Mouse (Mus musculus) thymus, adult 2 months (tissue): ENCODE data around the gene 1700034I23Rik. TPM values are rescaled to one million over a fixed set of nuclear protein-coding genes. Genes with fewer than 3 reads are reported as not detected.
"Not testable (repeated sequence)": the region's sequence is repeated elsewhere in the genome, so short reads cannot be mapped to it uniquely, and the experiment has no call there.

ENCODE experiments used
- DNase-seq: peaks from one replicate; pipeline ENCODE4 v3.0.0; 2021
- H3K27ac ChIP-seq: fragments of 200-500 bp; 2 replicates; pipeline ENCODE4 v1.5.1; 2012; ENCODE audit warnings: low read length, control low read depth; ENCODE audit not compliant: control insufficient read depth, insufficient read depth
- H3K27me3 ChIP-seq: fragments of 200-500 bp; 2 replicates; pipeline ENCODE4 v1.6.1; 2012; ENCODE audit warnings: mild to moderate bottlenecking, low read length, moderate library complexity, mixed read lengths; ENCODE audit not compliant: control insufficient read depth, insufficient read depth
- H3K36me3 ChIP-seq: fragments of 200-500 bp; 2 replicates; pipeline ENCODE4 v1.6.1; 2012; ENCODE audit warnings: mild to moderate bottlenecking, low read length, moderate library complexity; ENCODE audit not compliant: control insufficient read depth, insufficient read depth
- H3K4me1 ChIP-seq: fragments of 200-500 bp; replicated peaks from 2 replicates; pipeline ENCODE4 v1.6.1; 2012; ENCODE audit warnings: low read length; ENCODE audit not compliant: control insufficient read depth, insufficient read depth
- H3K4me3 ChIP-seq: fragments of 200-500 bp; 2 replicates; pipeline ENCODE4 v1.5.1; 2012; ENCODE audit warnings: mild to moderate bottlenecking, low read length, control low read depth, moderate library complexity; ENCODE audit not compliant: control insufficient read depth, insufficient read depth
- CTCF ChIP-seq: fragments of 200-500 bp; IDR thresholded peaks from 2 replicates; pipeline ENCODE4 v1.5.1; 2012; ENCODE audit warnings: mild to moderate bottlenecking, control low read depth, low read length, moderate library complexity, borderline replicate concordance; ENCODE audit not compliant: control insufficient read depth, poor library complexity, insufficient read depth; ENCODE audit errors: extremely low read depth
- POLR2A ChIP-seq: fragments of 200-500 bp; IDR thresholded peaks from 2 replicates; pipeline ENCODE4 v1.6.1; 2012; ENCODE audit warnings: mild to moderate bottlenecking, low read length, control low read depth, moderate library complexity; ENCODE audit not compliant: control insufficient read depth, poor library complexity, insufficient read depth; ENCODE audit errors: extremely low read depth
- WGBS: fragments of 180-500 bp; shearing (Covaris S2); methylation state at CpG from one replicate; pipeline ENCODE4 v1.1.7; 2018; 5-methylcytosine and 5-hydroxymethylcytosine counted together
- polyA plus RNA-seq: library from polyadenylated mRNA; depleted of rRNA; stranded (reverse); fragments of >200 nt; gene quantifications from 2 replicates; pipeline ENCODE4 v1.2.3, GENCODE M21; 2012; rRNA removed

Gene 1700034I23Rik
- polyA plus RNA-seq, result 0.04 TPM in 1 of 2 replicates, not detected in the other

DNA sequence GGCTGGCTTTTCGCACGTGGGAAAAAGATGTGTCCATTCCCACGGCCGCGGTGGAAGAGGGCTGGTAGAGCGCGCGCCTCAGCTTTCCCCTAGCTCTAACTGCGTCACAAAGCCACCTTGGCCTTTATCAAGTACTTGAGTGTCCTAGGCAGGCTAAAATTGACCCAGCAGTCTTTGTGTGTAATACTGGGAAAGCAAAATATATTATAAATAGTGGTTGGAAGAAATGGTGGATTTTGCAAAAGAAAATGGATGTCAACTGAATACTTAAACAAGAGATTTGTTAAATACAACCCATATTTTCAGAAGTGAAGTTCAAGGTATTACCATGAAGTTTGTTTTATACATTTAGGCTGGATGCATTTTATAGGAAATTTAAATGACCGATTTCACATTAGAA is at the start of gene 1700034I23Rik:
Gene 1700034I23Rik (minus strand): TSS at position 101 of the 400 bp plus-strand sequence.
- DNase-seq, H3K4me1 ChIP-seq, H3K27me3 ChIP-seq, H3K4me3 ChIP-seq, H3K36me3 ChIP-seq, H3K27ac ChIP-seq: not testable (repeated sequence)
- 96% methylated on average over 8 of the region's 10 CpGs for WGBS

DNA sequence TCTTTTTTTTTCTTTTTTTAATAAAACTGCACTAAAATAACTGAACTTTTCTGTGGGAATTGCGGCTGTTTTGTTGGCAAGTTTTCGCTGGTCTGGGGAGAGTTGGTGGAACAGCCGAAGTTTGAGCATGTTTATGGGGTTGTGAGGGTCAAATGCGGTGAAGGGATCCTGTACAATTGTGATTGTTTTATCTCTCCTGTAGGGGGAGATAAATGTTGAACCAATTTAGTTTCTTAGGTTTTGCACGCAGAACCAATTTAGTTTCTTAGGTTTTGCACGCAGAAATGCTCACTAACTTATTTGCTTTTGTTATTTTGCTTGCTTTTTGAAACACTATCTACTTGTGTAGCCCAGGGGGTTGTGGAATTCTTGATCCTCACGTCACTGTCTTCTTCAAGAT is 49.0 kb upstream of the 1700034I23Rik start:
- H3K27ac ChIP-seq, result no peak overlapping the region
- peaks cover 3% of the 10 kb centered on the region for H3K4me1 ChIP-seq
- 12% methylated on average over 7 of the region's 7 CpGs for WGBS
- no peaks in the 10 kb centered on the region for H3K27me3 ChIP-seq
- TF ChIP-seq CTCF, result no peak
- no peak for TF ChIP-seq POLR2A
- no peaks in the 10 kb centered on the region for H3K36me3 ChIP-seq
- DNase-seq, result peak; percentile 8
- H3K4me3 ChIP-seq, result peak overlapping the region; percentile 10; the same call in 1 of the 2 replicates

DNA sequence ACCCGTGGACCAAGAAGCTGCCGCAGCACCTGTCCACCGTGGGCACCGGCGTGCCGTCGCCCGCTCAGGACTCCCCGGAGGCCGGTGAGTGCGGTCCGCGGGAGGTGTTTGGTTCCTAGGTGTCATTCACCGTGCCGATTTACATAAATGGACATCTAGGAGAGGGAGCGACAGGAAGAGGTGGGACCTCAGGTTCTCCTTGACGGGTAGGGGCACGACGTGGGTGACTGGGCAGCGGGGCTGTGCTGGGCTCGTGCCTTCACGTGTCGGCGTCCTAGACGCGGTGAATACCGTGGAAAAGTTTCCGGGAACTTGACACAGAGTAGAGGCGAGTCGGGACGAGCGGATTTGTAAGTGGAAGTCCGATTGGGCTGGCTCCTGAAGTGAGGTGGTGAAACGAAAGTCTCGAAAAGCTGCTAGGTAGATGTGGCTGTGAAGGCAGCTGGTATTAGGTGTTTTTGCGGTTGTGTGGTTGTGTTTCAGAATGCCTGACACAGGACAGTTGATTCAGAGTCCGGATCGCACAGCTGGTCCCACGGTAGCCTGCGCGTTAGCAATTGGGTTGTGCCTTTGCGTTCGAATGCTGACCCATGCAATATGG is 48.4 kb upstream of the 1700034I23Rik start:
- WGBS, result 1% methylated on average over 43 of the region's 43 CpGs
- H3K4me3 ChIP-seq, result peak overlapping the region; percentile 70
- DNase-seq, result peak; percentile 53
- TF ChIP-seq CTCF (0 out of 2 replicates have a peak, but pooled peaks have one; percentile 10), POLR2A (no peak)
- no peaks in the 10 kb centered on the region for H3K36me3 ChIP-seq
- H3K27me3 ChIP-seq, result no peaks in the 10 kb centered on the region
- H3K4me1 ChIP-seq, result peaks cover 3% of the 10 kb centered on the region
- H3K27ac ChIP-seq, result no peak overlapping the region

DNA sequence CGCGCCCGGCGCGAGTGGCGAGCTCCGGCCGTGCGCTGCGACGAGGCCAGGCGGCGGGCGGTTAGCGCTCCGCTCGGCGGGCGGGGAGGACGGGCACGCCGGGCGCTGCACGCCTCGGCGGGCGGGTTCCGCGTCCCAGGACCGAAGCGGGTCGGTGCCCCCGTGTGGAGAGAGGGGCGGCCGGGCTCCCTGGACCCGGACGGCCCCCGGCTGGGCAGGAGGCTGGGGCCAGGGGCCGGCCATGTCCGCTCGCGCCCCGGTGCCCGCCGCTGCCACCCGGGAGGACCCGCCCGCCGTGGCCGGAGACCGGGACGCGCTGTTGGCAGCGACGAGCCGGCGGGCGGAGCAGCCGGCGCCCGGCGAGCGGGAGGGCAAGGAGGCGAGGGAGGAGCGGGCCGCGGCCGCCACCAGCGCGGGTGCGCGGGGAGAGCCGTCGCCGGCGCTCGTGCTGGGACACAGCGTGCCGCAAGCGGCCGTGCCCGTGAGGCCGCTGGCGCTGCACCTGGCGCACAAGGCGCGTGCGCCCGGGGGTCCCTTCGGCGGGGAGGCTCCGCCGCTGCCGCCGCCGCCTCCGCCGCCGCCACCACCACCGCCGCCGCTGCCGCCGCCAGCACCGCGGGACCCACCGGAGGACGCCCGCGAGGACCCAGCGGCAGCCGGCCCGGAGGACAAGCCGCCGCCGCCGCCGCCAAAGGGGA is 47.7 kb upstream of the 1700034I23Rik start:
- Histone ChIP-seq H3K4me1 (peaks cover 3% of the 10 kb centered on the region), H3K36me3 (no peaks in the 10 kb centered on the region), H3K27me3 (no peaks in the 10 kb centered on the region), H3K27ac (no peak overlapping the region), H3K4me3 (peak overlapping the region; percentile 70)
- DNase-seq, result peak; percentile 51
- 2% methylated on average over 111 of the region's 118 CpGs for WGBS
- TF ChIP-seq CTCF (no peak), POLR2A (no peak)

DNA sequence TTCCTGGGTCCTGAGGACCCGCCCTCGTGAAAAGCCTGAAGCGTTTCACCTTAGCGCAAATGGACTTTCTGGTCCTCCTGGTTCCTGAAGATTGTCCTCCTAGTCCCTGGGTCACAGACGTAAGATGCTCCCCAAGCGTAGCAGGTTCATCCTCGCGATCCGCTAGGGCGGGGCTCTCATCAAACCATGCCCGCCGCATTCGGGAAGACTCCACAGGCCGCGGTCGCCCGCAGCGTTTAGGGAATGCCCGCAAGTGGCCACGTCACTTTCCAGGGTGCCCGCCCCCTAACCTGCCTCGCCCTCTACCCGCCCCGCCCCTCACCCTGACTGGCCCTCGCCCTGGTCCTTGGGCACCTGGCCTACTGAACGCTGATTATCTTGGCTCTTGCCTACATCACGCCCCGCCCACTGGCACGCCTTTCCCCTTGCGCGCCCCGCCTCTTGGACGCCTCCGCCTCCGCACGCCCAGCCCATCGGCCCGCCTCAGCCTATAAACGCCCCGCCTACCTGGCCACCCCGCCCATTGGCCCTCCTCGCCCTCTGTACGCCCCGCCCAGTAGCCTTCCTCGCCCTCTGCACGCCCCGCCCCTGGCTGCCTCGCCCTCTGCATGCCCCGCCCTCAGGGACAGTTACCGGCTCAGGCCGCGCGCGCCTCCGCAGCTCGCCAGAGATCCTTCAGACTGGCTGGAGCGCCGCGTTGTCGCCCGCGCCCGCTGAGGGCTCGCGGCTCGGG is 47.0 kb upstream of the 1700034I23Rik start, which contains the start of gene Larp1b:
Gene Larp1b (plus strand): TSS at position 659 of the 733 bp plus-strand sequence.
- Histone ChIP-seq H3K4me1 (peaks cover 3% of the 10 kb centered on the region), H3K27me3 (no peaks in the 10 kb centered on the region), H3K4me3 (peak within 1 kb of the TSS; percentile 70), H3K36me3 (no peaks in the 10 kb centered on the region), H3K27ac (no peak within 1 kb of the TSS)
- TF ChIP-seq CTCF (peak; percentile 53; the same call in 1 of the 2 replicates), POLR2A (peak; percentile 71)
- peak; percentile 100 for DNase-seq
- under 1% methylated on average over 66 of the region's 66 CpGs for WGBS

DNA sequence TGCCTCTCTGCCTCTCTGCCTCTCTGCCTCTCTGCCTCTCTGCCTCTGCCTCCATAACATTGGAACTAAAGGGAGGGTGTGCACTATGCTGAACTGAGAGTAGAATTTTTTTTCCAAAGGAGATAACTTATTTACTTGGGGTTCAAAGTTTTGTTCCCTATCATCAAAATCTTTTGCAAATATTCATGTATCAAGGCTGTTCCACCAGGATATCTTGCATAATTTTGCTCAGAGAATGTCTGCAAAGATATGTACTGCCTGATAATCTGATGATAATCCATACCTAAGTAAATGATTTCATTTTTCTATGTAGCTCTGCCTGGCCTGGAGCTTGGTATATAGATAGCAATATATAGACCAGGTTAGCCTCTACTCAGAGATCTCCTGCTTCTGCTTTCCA is 36.7 kb upstream of the 1700034I23Rik start:
- no peak for TF ChIP-seq CTCF
- TF ChIP-seq POLR2A, result no peak
- no peaks in the 10 kb centered on the region for H3K4me1 ChIP-seq
- no peak overlapping the region for H3K4me3 ChIP-seq
- no peak for DNase-seq
- no peak overlapping the region for H3K27ac ChIP-seq
- peaks cover 3% of the 10 kb centered on the region for H3K36me3 ChIP-seq
- H3K27me3 ChIP-seq, result no peaks in the 10 kb centered on the region
